Mouse (Mus musculus) MEL (cell line): Measurements from ENCODE around the gene Pgap3. TPM values are rescaled to one million over a fixed set of nuclear protein-coding genes. Genes with fewer than 3 reads are reported as not detected.

ENCODE experiments used
- DNase-seq: peaks from one replicate; pipeline ENCODE4 v3.0.0; 2011; ENCODE audit warnings: low read depth, low spot score
- H3K27ac ChIP-seq: 2 replicates; pipeline ENCODE4 v1.5.1; 2012; ENCODE audit warnings: low read depth, mild to moderate bottlenecking, control low read depth, low read length, moderate library complexity; ENCODE audit not compliant: control insufficient read depth
- H3K27me3 ChIP-seq, 2 experiments: fragments of 150-350 bp in 1 of 2; sonication (generic) in 1 of 2; 2 replicates each; pipeline ENCODE4 v1.6.1; 2012; ENCODE audit warnings: low read length in 2 of 2, mild to moderate bottlenecking in 2 of 2, improper control_type of control experiment in 1 of 2, moderate library complexity in 1 of 2; ENCODE audit not compliant: insufficient read depth in 2 of 2, control insufficient read depth in 1 of 2
- H3K36me3 ChIP-seq, 2 experiments: 2 replicates each; pipeline ENCODE4 v1.6.1; 2012 to 2014; ENCODE audit warnings: low read length in 2 of 2, improper control_type of control experiment in 1 of 2, inconsistent platforms in 1 of 2, mild to moderate bottlenecking in 1 of 2; ENCODE audit not compliant: insufficient read depth in 2 of 2, control insufficient read depth in 1 of 2
- H3K4me1 ChIP-seq, 2 experiments: fragments of 150-350 bp in 1 of 2; sonication (generic) in 1 of 2; 2 replicates each; pipeline ENCODE4 v1.6.1; 2012; ENCODE audit warnings: low read length in 2 of 2, improper control_type of control experiment in 1 of 2, mild to moderate bottlenecking in 1 of 2; ENCODE audit not compliant: insufficient read depth in 2 of 2, control insufficient read depth in 1 of 2
- H3K4me3 ChIP-seq, 2 experiments: fragments of 150-350 bp in 1 of 2; sonication (generic) in 1 of 2; 2 replicates each; pipeline ENCODE4 v1.5.1; 2012; ENCODE audit warnings: low read depth in 2 of 2, low read length in 2 of 2, mild to moderate bottlenecking in 2 of 2, moderate library complexity in 2 of 2, control low read depth in 1 of 2, improper control_type of control experiment in 1 of 2; ENCODE audit not compliant: control insufficient read depth in 1 of 2, insufficient read depth in 1 of 2
- H3K79me2 ChIP-seq: 2 replicates; pipeline ENCODE4 v1.6.1; 2012; ENCODE audit warnings: mild to moderate bottlenecking, low read length, moderate library complexity; ENCODE audit not compliant: control insufficient read depth, poor library complexity, insufficient read depth
- H3K9ac ChIP-seq: 2 replicates; pipeline ENCODE4 v1.6.1; 2012; ENCODE audit warnings: low read depth, mild to moderate bottlenecking, control low read depth, low read length, moderate library complexity; ENCODE audit not compliant: control insufficient read depth, poor library complexity, severe bottlenecking
- H3K9me3 ChIP-seq: fragments of 150-350 bp; sonication (generic); replicated peaks from 2 replicates; pipeline ENCODE4 v1.6.1; 2012; ENCODE audit warnings: mild to moderate bottlenecking, low read length, improper control_type of control experiment, moderate library complexity; ENCODE audit not compliant: insufficient read depth
- ELF1 ChIP-seq: IDR thresholded peaks from 2 replicates; pipeline ENCODE4 v1.6.1; 2014; ENCODE audit warnings: low read depth, mild to moderate bottlenecking, inconsistent platforms, low read length, improper control_type of control experiment, moderate library complexity
- EP300 ChIP-seq, 2 experiments: IDR thresholded peaks; 2 replicates each; pipeline ENCODE4 v1.6.1; 2011; ENCODE audit warnings: improper control_type of control experiment in 2 of 2, low read length in 2 of 2, low read depth in 1 of 2, mild to moderate bottlenecking in 1 of 2
- ETS1 ChIP-seq: IDR thresholded peaks from 2 replicates; pipeline ENCODE4 v1.6.1; 2012; ENCODE audit warnings: low read depth, mild to moderate bottlenecking, inconsistent platforms, low read length, improper control_type of control experiment, moderate library complexity
- GABPA ChIP-seq: IDR thresholded peaks from 2 replicates; pipeline ENCODE4 v1.6.1; 2012; ENCODE audit warnings: low read depth, mild to moderate bottlenecking, inconsistent platforms, low read length, improper control_type of control experiment, moderate library complexity
- GATA1 ChIP-seq: IDR thresholded peaks from 2 replicates; pipeline ENCODE4 v1.6.1; 2011; ENCODE audit warnings: low read depth, low read length, improper control_type of control experiment
- HCFC1 ChIP-seq: IDR thresholded peaks from 2 replicates; pipeline ENCODE4 v1.6.1; 2012; ENCODE audit warnings: low read depth, mild to moderate bottlenecking, inconsistent platforms, low read length, improper control_type of control experiment, moderate library complexity
- JUND ChIP-seq: IDR thresholded peaks from 2 replicates; pipeline ENCODE4 v1.6.1; 2011; ENCODE audit warnings: low read depth, mild to moderate bottlenecking, improper control_type of control experiment, low read length
- MYB ChIP-seq: IDR thresholded peaks from 2 replicates; pipeline ENCODE4 v1.6.1; 2011; ENCODE audit warnings: mild to moderate bottlenecking, low read depth, low read length, improper control_type of control experiment
- MYC ChIP-seq: IDR thresholded peaks from 2 replicates; pipeline ENCODE4 v1.6.1; 2011; ENCODE audit warnings: low read depth, mild to moderate bottlenecking, low read length, improper control_type of control experiment, moderate library complexity
- POLR2A ChIP-seq, 2 experiments: IDR thresholded peaks; 2 replicates each; pipeline ENCODE4 v1.6.1; 2011 to 2012; ENCODE audit warnings: low read length in 2 of 2, mild to moderate bottlenecking in 2 of 2, control low read depth in 1 of 2, improper control_type of control experiment in 1 of 2, low read depth in 1 of 2, moderate library complexity in 1 of 2; ENCODE audit not compliant: control insufficient read depth in 1 of 2, insufficient read depth in 1 of 2, poor library complexity in 1 of 2
- POLR2AphosphoS2 ChIP-seq: IDR thresholded peaks from 2 replicates; pipeline ENCODE4 v1.6.1; 2011; ENCODE audit warnings: low read length, improper control_type of control experiment
- POLR2AphosphoS5 ChIP-seq: IDR thresholded peaks from 2 replicates; pipeline ENCODE4 v1.6.1; 2012; ENCODE audit warnings: low read depth, borderline replicate concordance, mild to moderate bottlenecking, inconsistent platforms, low read length, moderate library complexity, mixed read lengths
- RAD21 ChIP-seq: IDR thresholded peaks from 2 replicates; pipeline ENCODE4 v1.6.1; 2011; ENCODE audit warnings: mild to moderate bottlenecking, low read depth, low read length, improper control_type of control experiment
- SIN3A ChIP-seq: IDR thresholded peaks from 2 replicates; pipeline ENCODE4 v1.6.1; 2012; ENCODE audit warnings: low read length, improper control_type of control experiment, inconsistent platforms
- SMC3 ChIP-seq: IDR thresholded peaks from 2 replicates; pipeline ENCODE4 v1.6.1; 2011; ENCODE audit warnings: low read depth, low read length, improper control_type of control experiment
- TBP ChIP-seq: IDR thresholded peaks from 2 replicates; pipeline ENCODE4 v1.8.0; 2011; ENCODE audit warnings: low read depth, low read length, improper control_type of control experiment
- TCF12 ChIP-seq: IDR thresholded peaks from 2 replicates; pipeline ENCODE4 v1.6.1; 2014; ENCODE audit warnings: low read depth, mild to moderate bottlenecking, inconsistent platforms, low read length, improper control_type of control experiment, moderate library complexity
- USF1 ChIP-seq: IDR thresholded peaks from 2 replicates; pipeline ENCODE4 v1.6.1; 2014; ENCODE audit warnings: low read depth, mild to moderate bottlenecking, inconsistent platforms, low read length, improper control_type of control experiment, moderate library complexity
- ZC3H11A ChIP-seq: IDR thresholded peaks from 2 replicates; pipeline ENCODE4 v1.6.1; 2012; ENCODE audit warnings: low read depth, mild to moderate bottlenecking, inconsistent platforms, low read length, improper control_type of control experiment
- ZKSCAN1 ChIP-seq: IDR thresholded peaks from 2 replicates; pipeline ENCODE4 v1.6.1; 2012; ENCODE audit warnings: low read depth, mild to moderate bottlenecking, inconsistent platforms, low read length, improper control_type of control experiment, moderate library complexity
- ZMIZ1 ChIP-seq: IDR thresholded peaks from 2 replicates; pipeline ENCODE4 v1.6.1; 2012; ENCODE audit warnings: low read depth, mild to moderate bottlenecking, inconsistent platforms, low read length, improper control_type of control experiment, moderate library complexity
- ZNF384 ChIP-seq: IDR thresholded peaks from 2 replicates; pipeline ENCODE4 v1.6.1; 2012; ENCODE audit warnings: low read depth, mild to moderate bottlenecking, inconsistent platforms, low read length, improper control_type of control experiment
- polyA plus RNA-seq, 2 experiments: library from polyadenylated mRNA; stranded (reverse) in 1 of 2; unstranded in 1 of 2; fragments of >175 nt in 1 of 2; fragments of >200 nt in 1 of 2; gene quantifications; 2 replicates each; pipeline versions ENCODE4 v1.2.1 to v1.2.4; 2012; ENCODE audit warnings: low replicate concordance in 2 of 2, low read depth in 1 of 2; ENCODE audit not compliant: insufficient read length in 2 of 2, insufficient read depth in 1 of 2, missing spikeins in 1 of 2
- total RNA-seq: library from RNA; depleted of rRNA; stranded (reverse); fragments of 300-350 nt; gene quantifications from 2 replicates; pipeline ENCODE4 v1.2.3, GENCODE M21; 2012

Pgap3 gene
- total and polyA plus RNA-seq, 3 experiments = 7.4 to 8.4 TPM; not detected in 1

- H3K27me3 ChIP-seq = no peaks in the 10 kb centered on the region
- H3K4me1 ChIP-seq = peaks cover 0 to 7% of the 10 kb centered on the region in 2 experiments; a peak in 2 of 4 replicates
- no peaks in the 10 kb centered on the region for H3K9me3 ChIP-seq
- no peak within 1 kb of the TSS for H3K9ac ChIP-seq
- H3K4me3 ChIP-seq = no peak within 1 kb of the TSS
- no peak for DNase-seq
- TF ChIP-seq SIN3A = no peak
- TF ChIP-seq SMC3 = no peak
- TF ChIP-seq ZMIZ1 = no peak
- no peak for TF ChIP-seq POLR2A (IDR thresholded peaks at IDR 0.05; ENCODE audit: control insufficient read depth in 1 of 2, insufficient read depth in 1 of 2, low read depth in 1 of 2, low read length in 2 of 2, poor library complexity in 1 of 2)
- no peak for TF ChIP-seq EP300 (IDR thresholded peaks at IDR 0.05; ENCODE audit: low read depth in 1 of 2, low read length in 2 of 2)
- no peak for TF ChIP-seq POLR2AphosphoS5
- no peak for TF ChIP-seq USF1
- no peak for TF ChIP-seq ZC3H11A
- no peak for TF ChIP-seq ELF1
- TF ChIP-seq TCF12 = no peak
- no peak for TF ChIP-seq MYB
- H3K79me2 ChIP-seq = no peaks in the 10 kb centered on the region
- H3K36me3 ChIP-seq = no peaks in the 10 kb centered on the region
- H3K27ac ChIP-seq = no peak within 1 kb of the TSS
Observed at GRCm38 (mm10) chr11:98385638-98386585, 14.4 kb downstream of the Pgap3 start, which contains the start of gene Pnmt. Gene Pnmt (plus strand): TSS chr11:98386450.

DNA sequence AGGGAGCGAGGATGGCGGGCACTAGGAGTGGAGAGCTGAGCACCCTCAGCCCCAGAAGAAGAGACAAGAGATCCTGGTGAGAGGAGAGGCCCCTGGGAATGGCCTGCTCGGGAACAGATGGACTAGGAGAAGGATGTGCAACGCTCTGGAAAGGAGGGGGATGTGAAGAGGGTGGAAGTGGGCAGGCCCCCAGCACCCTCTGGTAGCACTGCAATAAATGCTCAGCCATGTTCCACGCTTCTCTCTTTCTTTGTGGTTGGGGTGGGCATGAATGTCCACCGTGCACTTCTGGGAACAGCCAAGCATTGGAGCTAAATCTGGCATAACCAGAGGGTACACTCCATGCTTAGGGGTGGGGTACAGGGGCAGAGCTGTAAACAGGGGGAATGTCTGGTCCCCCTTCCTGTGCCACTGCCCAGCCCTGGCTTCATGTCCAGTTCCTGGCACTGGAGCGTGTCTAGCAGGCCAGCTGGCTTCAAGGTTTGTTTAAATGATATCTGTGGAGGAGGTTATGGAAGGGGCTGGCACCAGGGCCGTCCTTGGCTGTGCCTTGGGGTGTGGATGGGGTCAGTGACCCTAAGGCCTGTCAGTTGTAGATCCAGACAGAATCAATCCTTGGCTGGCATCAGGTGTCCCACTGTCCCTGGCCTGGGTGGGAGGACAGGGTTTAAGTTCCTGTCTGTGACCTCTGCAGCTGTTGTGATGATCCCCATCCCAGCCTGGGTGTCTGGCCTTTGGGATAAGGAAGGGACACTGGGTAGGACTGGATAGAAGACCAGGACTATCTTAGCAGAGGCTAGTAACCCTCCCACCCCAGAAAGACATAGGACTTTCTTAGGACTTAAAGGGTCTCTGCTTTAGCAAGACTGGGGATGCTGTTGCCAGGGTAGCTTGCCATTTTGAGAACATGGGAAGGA lies 15.3 kb downstream of the Pgap3 start:
- no peak overlapping the region for H3K4me3 ChIP-seq
- no peaks in the 10 kb centered on the region for H3K36me3 ChIP-seq
- no peaks in the 10 kb centered on the region for H3K9me3 ChIP-seq
- no peak for DNase-seq
- no peaks in the 10 kb centered on the region for H3K79me2 ChIP-seq
- no peak overlapping the region for H3K27ac ChIP-seq
- no peak overlapping the region for H3K9ac ChIP-seq
- TF ChIP-seq GABPA (no peak), EP300 (IDR thresholded peaks at IDR 0.05; ENCODE audit: low read depth in 1 of 2, low read length in 2 of 2) (no peak), MYC (no peak), GATA1 (no peak), ZNF384 (no peak), POLR2AphosphoS2 (no peak), RAD21 (no peak), ZC3H11A (no peak), ZKSCAN1 (no peak), USF1 (no peak), ELF1 (no peak), TCF12 (no peak), JUND (no peak), HCFC1 (no peak), ETS1 (no peak), TBP (no peak)
- TF ChIP-seq, all 39 proteins: peak for 0
- peaks cover 0 to 7% of the 10 kb centered on the region in 2 experiments; a peak in 2 of 4 replicates for H3K4me1 ChIP-seq
- H3K27me3 ChIP-seq = no peaks in the 10 kb centered on the region
